Mouse (Mus musculus) MEL (cell line): ENCODE data around the gene Gnb5. TPM values are rescaled to one million over a fixed set of nuclear protein-coding genes. Genes with fewer than 3 reads are reported as not detected.

Experiments used
- DNase-seq: peaks from one replicate; pipeline ENCODE4 v3.0.0; 2011; ENCODE audit warnings: low read depth, low spot score
- H3K27ac ChIP-seq: 2 replicates; pipeline ENCODE4 v1.5.1; 2012; ENCODE audit warnings: low read depth, mild to moderate bottlenecking, control low read depth, low read length, moderate library complexity; ENCODE audit not compliant: control insufficient read depth
- H3K27me3 ChIP-seq, 2 experiments: fragments of 150-350 bp in 1 of 2; sonication (generic) in 1 of 2; 2 replicates each; pipeline ENCODE4 v1.6.1; 2012; ENCODE audit warnings: low read length in 2 of 2, mild to moderate bottlenecking in 2 of 2, improper control_type of control experiment in 1 of 2, moderate library complexity in 1 of 2; ENCODE audit not compliant: insufficient read depth in 2 of 2, control insufficient read depth in 1 of 2
- H3K36me3 ChIP-seq, 2 experiments: 2 replicates each; pipeline ENCODE4 v1.6.1; 2012 to 2014; ENCODE audit warnings: low read length in 2 of 2, improper control_type of control experiment in 1 of 2, inconsistent platforms in 1 of 2, mild to moderate bottlenecking in 1 of 2; ENCODE audit not compliant: insufficient read depth in 2 of 2, control insufficient read depth in 1 of 2
- H3K4me1 ChIP-seq, 2 experiments: fragments of 150-350 bp in 1 of 2; sonication (generic) in 1 of 2; 2 replicates each; pipeline ENCODE4 v1.6.1; 2012; ENCODE audit warnings: low read length in 2 of 2, improper control_type of control experiment in 1 of 2, mild to moderate bottlenecking in 1 of 2; ENCODE audit not compliant: insufficient read depth in 2 of 2, control insufficient read depth in 1 of 2
- H3K4me3 ChIP-seq, 2 experiments: fragments of 150-350 bp in 1 of 2; sonication (generic) in 1 of 2; 2 replicates each; pipeline ENCODE4 v1.5.1; 2012; ENCODE audit warnings: low read depth in 2 of 2, low read length in 2 of 2, mild to moderate bottlenecking in 2 of 2, moderate library complexity in 2 of 2, control low read depth in 1 of 2, improper control_type of control experiment in 1 of 2; ENCODE audit not compliant: control insufficient read depth in 1 of 2, insufficient read depth in 1 of 2
- H3K79me2 ChIP-seq: 2 replicates; pipeline ENCODE4 v1.6.1; 2012; ENCODE audit warnings: mild to moderate bottlenecking, low read length, moderate library complexity; ENCODE audit not compliant: control insufficient read depth, poor library complexity, insufficient read depth
- H3K9ac ChIP-seq: 2 replicates; pipeline ENCODE4 v1.6.1; 2012; ENCODE audit warnings: low read depth, mild to moderate bottlenecking, control low read depth, low read length, moderate library complexity; ENCODE audit not compliant: control insufficient read depth, poor library complexity, severe bottlenecking
- H3K9me3 ChIP-seq: fragments of 150-350 bp; sonication (generic); replicated peaks from 2 replicates; pipeline ENCODE4 v1.6.1; 2012; ENCODE audit warnings: mild to moderate bottlenecking, low read length, improper control_type of control experiment, moderate library complexity; ENCODE audit not compliant: insufficient read depth
- BHLHE40 ChIP-seq: IDR thresholded peaks from 2 replicates; pipeline ENCODE4 v1.6.1; 2012; ENCODE audit warnings: low read depth, mild to moderate bottlenecking, inconsistent platforms, low read length, improper control_type of control experiment, borderline replicate concordance
- CHD1 ChIP-seq: IDR thresholded peaks from 2 replicates; pipeline ENCODE4 v1.6.1; 2012; ENCODE audit warnings: low read depth, mild to moderate bottlenecking, inconsistent platforms, low read length, improper control_type of control experiment
- CHD2 ChIP-seq: IDR thresholded peaks from 2 replicates; pipeline ENCODE4 v1.6.1; 2011; ENCODE audit warnings: low read length, improper control_type of control experiment
- E2F4 ChIP-seq: IDR thresholded peaks from 2 replicates; pipeline ENCODE4 v1.6.1; 2011; ENCODE audit warnings: low read depth, low read length, improper control_type of control experiment, borderline replicate concordance
- EP300 ChIP-seq, 2 experiments: IDR thresholded peaks; 2 replicates each; pipeline ENCODE4 v1.6.1; 2011; ENCODE audit warnings: improper control_type of control experiment in 2 of 2, low read length in 2 of 2, low read depth in 1 of 2, mild to moderate bottlenecking in 1 of 2
- GATA1 ChIP-seq: IDR thresholded peaks from 2 replicates; pipeline ENCODE4 v1.6.1; 2011; ENCODE audit warnings: low read depth, low read length, improper control_type of control experiment
- JUND ChIP-seq: IDR thresholded peaks from 2 replicates; pipeline ENCODE4 v1.6.1; 2011; ENCODE audit warnings: low read depth, mild to moderate bottlenecking, improper control_type of control experiment, low read length
- KAT2A ChIP-seq: conservative IDR thresholded peaks from 2 replicates; pipeline ENCODE4 v1.6.1; 2012; ENCODE audit warnings: low read depth, low read length, improper control_type of control experiment, inconsistent platforms
- MAFK ChIP-seq: IDR thresholded peaks from 2 replicates; pipeline ENCODE4 v1.6.1; 2011; ENCODE audit warnings: low read depth, mild to moderate bottlenecking, low read length, improper control_type of control experiment, borderline replicate concordance
- MAZ ChIP-seq: IDR thresholded peaks from 2 replicates; pipeline ENCODE4 v1.6.1; 2012; ENCODE audit warnings: low read depth, mild to moderate bottlenecking, inconsistent platforms, low read length, improper control_type of control experiment
- MYB ChIP-seq: IDR thresholded peaks from 2 replicates; pipeline ENCODE4 v1.6.1; 2011; ENCODE audit warnings: mild to moderate bottlenecking, low read depth, low read length, improper control_type of control experiment
- MYC ChIP-seq: IDR thresholded peaks from 2 replicates; pipeline ENCODE4 v1.6.1; 2011; ENCODE audit warnings: low read depth, mild to moderate bottlenecking, low read length, improper control_type of control experiment, moderate library complexity
- NRF1 ChIP-seq: IDR thresholded peaks from 2 replicates; pipeline ENCODE4 v1.6.1; 2014; ENCODE audit warnings: low read depth, mild to moderate bottlenecking, inconsistent platforms, low read length, improper control_type of control experiment, moderate library complexity; ENCODE audit not compliant: poor library complexity, insufficient read depth, severe bottlenecking
- POLR2A ChIP-seq, 2 experiments: IDR thresholded peaks; 2 replicates each; pipeline ENCODE4 v1.6.1; 2011 to 2012; ENCODE audit warnings: low read length in 2 of 2, mild to moderate bottlenecking in 2 of 2, control low read depth in 1 of 2, improper control_type of control experiment in 1 of 2, low read depth in 1 of 2, moderate library complexity in 1 of 2; ENCODE audit not compliant: control insufficient read depth in 1 of 2, insufficient read depth in 1 of 2, poor library complexity in 1 of 2
- POLR2AphosphoS2 ChIP-seq: IDR thresholded peaks from 2 replicates; pipeline ENCODE4 v1.6.1; 2011; ENCODE audit warnings: low read length, improper control_type of control experiment
- RAD21 ChIP-seq: IDR thresholded peaks from 2 replicates; pipeline ENCODE4 v1.6.1; 2011; ENCODE audit warnings: mild to moderate bottlenecking, low read depth, low read length, improper control_type of control experiment
- RCOR1 ChIP-seq: IDR thresholded peaks from 2 replicates; pipeline ENCODE4 v1.6.1; 2012; ENCODE audit warnings: low read depth, mild to moderate bottlenecking, inconsistent platforms, low read length, improper control_type of control experiment
- SIN3A ChIP-seq: IDR thresholded peaks from 2 replicates; pipeline ENCODE4 v1.6.1; 2012; ENCODE audit warnings: low read length, improper control_type of control experiment, inconsistent platforms
- SMC3 ChIP-seq: IDR thresholded peaks from 2 replicates; pipeline ENCODE4 v1.6.1; 2011; ENCODE audit warnings: low read depth, low read length, improper control_type of control experiment
- TAL1 ChIP-seq: IDR thresholded peaks from 2 replicates; pipeline ENCODE4 v1.6.1; 2012; ENCODE audit warnings: mild to moderate bottlenecking, inconsistent platforms, low read length, moderate library complexity, mixed read lengths
- TBP ChIP-seq: IDR thresholded peaks from 2 replicates; pipeline ENCODE4 v1.8.0; 2011; ENCODE audit warnings: low read depth, low read length, improper control_type of control experiment
- TCF12 ChIP-seq: IDR thresholded peaks from 2 replicates; pipeline ENCODE4 v1.6.1; 2014; ENCODE audit warnings: low read depth, mild to moderate bottlenecking, inconsistent platforms, low read length, improper control_type of control experiment, moderate library complexity
- UBTF ChIP-seq: IDR thresholded peaks from 2 replicates; pipeline ENCODE4 v1.6.1; 2012; ENCODE audit warnings: low read depth, mild to moderate bottlenecking, inconsistent platforms, low read length, improper control_type of control experiment, moderate library complexity, borderline replicate concordance; ENCODE audit not compliant: insufficient read depth
- USF1 ChIP-seq: IDR thresholded peaks from 2 replicates; pipeline ENCODE4 v1.6.1; 2014; ENCODE audit warnings: low read depth, mild to moderate bottlenecking, inconsistent platforms, low read length, improper control_type of control experiment, moderate library complexity
- USF2 ChIP-seq, 2 experiments: IDR thresholded peaks; 2 replicates each; pipeline ENCODE4 v1.6.1; 2011 to 2012; ENCODE audit warnings: improper control_type of control experiment in 2 of 2, low read length in 2 of 2, borderline replicate concordance in 1 of 2, inconsistent platforms in 1 of 2, low read depth in 1 of 2, mild to moderate bottlenecking in 1 of 2; ENCODE audit not compliant: insufficient read depth in 1 of 2
- ZC3H11A ChIP-seq: IDR thresholded peaks from 2 replicates; pipeline ENCODE4 v1.6.1; 2012; ENCODE audit warnings: low read depth, mild to moderate bottlenecking, inconsistent platforms, low read length, improper control_type of control experiment
- ZKSCAN1 ChIP-seq: IDR thresholded peaks from 2 replicates; pipeline ENCODE4 v1.6.1; 2012; ENCODE audit warnings: low read depth, mild to moderate bottlenecking, inconsistent platforms, low read length, improper control_type of control experiment, moderate library complexity
- ZMIZ1 ChIP-seq: IDR thresholded peaks from 2 replicates; pipeline ENCODE4 v1.6.1; 2012; ENCODE audit warnings: low read depth, mild to moderate bottlenecking, inconsistent platforms, low read length, improper control_type of control experiment, moderate library complexity
- ZNF384 ChIP-seq: IDR thresholded peaks from 2 replicates; pipeline ENCODE4 v1.6.1; 2012; ENCODE audit warnings: low read depth, mild to moderate bottlenecking, inconsistent platforms, low read length, improper control_type of control experiment
- polyA plus RNA-seq, 2 experiments: library from polyadenylated mRNA; stranded (reverse) in 1 of 2; unstranded in 1 of 2; fragments of >175 nt in 1 of 2; fragments of >200 nt in 1 of 2; gene quantifications; 2 replicates each; pipeline versions ENCODE4 v1.2.1 to v1.2.4; 2012; ENCODE audit warnings: low replicate concordance in 2 of 2, low read depth in 1 of 2; ENCODE audit not compliant: insufficient read length in 2 of 2, insufficient read depth in 1 of 2, missing spikeins in 1 of 2
- total RNA-seq: library from RNA; depleted of rRNA; stranded (reverse); fragments of 300-350 nt; gene quantifications from 2 replicates; pipeline ENCODE4 v1.2.3, GENCODE M21; 2012

Gnb5 gene
- total and polyA plus RNA-seq, 3 experiments = 4.0 to 6.5 TPM; not detected in 1

DNA sequence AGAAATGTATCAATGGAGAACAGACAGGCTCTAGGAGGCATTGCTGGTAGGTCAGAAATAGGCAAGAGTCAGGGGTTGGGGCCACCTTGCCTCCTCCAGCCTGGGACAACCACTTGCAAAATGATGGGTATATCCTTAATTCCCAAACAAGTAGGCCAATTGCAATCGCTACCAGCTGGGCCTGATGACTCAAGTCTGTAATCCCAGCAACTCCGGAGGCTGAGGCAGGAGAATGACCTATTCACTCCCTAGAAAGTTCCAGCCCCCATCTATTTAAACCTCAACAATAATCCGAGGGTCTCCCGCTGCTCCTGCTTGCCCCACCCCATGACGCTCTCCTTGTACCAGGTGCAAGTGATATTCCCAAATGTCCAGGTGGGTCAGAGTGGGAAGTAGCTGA, 41.4 kb downstream of the Gnb5 start, which contains the start of gene Bcl2l10:
TSS of gene Bcl2l10 (plus strand) at position 301 of the 400 bp plus-strand sequence.
- no peaks in the 10 kb centered on the region for H3K36me3 ChIP-seq
- H3K4me1 ChIP-seq = no peaks in the 10 kb centered on the region
- no peak for DNase-seq
- no peaks in the 10 kb centered on the region for H3K9me3 ChIP-seq
- TF ChIP-seq MAZ (no peak), KAT2A (no peak), ZKSCAN1 (no peak), CHD2 (no peak), NRF1 (no peak), SIN3A (no peak), TAL1 (no peak), MYC (no peak), CHD1 (no peak), TCF12 (no peak), EP300 (IDR thresholded peaks at IDR 0.05; ENCODE audit: low read depth in 1 of 2, low read length in 2 of 2) (no peak), SMC3 (no peak), USF2 (IDR thresholded peaks at IDR 0.05; ENCODE audit: borderline replicate concordance in 1 of 2, insufficient read depth in 1 of 2, low read depth in 1 of 2, low read length in 2 of 2) (no peak), GATA1 (no peak), MYB (no peak), ZNF384 (no peak), BHLHE40 (no peak), ZMIZ1 (no peak), POLR2A (IDR thresholded peaks at IDR 0.05; ENCODE audit: control insufficient read depth in 1 of 2, insufficient read depth in 1 of 2, low read depth in 1 of 2, low read length in 2 of 2, poor library complexity in 1 of 2) (no peak)
- no peak within 1 kb of the TSS for H3K4me3 ChIP-seq
- no peak within 1 kb of the TSS for H3K9ac ChIP-seq
- no peak within 1 kb of the TSS for H3K27ac ChIP-seq
- no peaks in the 10 kb centered on the region for H3K79me2 ChIP-seq
- H3K27me3 ChIP-seq = no peaks in the 10 kb centered on the region; a peak in 1 of 4 replicates

GRCm38 (mm10) chr9:75348066-75348465, 42.0 kb downstream of the Gnb5 start:
- DNase-seq = no peak
- Histone ChIP-seq H3K36me3 (no peaks in the 10 kb centered on the region), H3K9me3 (no peaks in the 10 kb centered on the region), H3K4me3 (no peak overlapping the region), H3K27me3 (no peaks in the 10 kb centered on the region; a peak in 2 of 4 replicates), H3K4me1 (no peaks in the 10 kb centered on the region), H3K79me2 (no peaks in the 10 kb centered on the region), H3K9ac (no peak overlapping the region), H3K27ac (no peak overlapping the region)
- TF ChIP-seq RAD21 (no peak), SMC3 (no peak), USF1 (no peak), E2F4 (no peak), ZC3H11A (no peak), MAZ (no peak), SIN3A (no peak), TCF12 (no peak), UBTF (no peak), NRF1 (no peak), CHD1 (no peak), RCOR1 (no peak), MAFK (no peak), CHD2 (no peak), JUND (no peak), POLR2AphosphoS2 (no peak), KAT2A (no peak), GATA1 (no peak), ZNF384 (no peak), TBP (no peak)
